Mouse (Mus musculus): ENCODE data around the gene Ttc28.

Gene Ttc28

DNA sequence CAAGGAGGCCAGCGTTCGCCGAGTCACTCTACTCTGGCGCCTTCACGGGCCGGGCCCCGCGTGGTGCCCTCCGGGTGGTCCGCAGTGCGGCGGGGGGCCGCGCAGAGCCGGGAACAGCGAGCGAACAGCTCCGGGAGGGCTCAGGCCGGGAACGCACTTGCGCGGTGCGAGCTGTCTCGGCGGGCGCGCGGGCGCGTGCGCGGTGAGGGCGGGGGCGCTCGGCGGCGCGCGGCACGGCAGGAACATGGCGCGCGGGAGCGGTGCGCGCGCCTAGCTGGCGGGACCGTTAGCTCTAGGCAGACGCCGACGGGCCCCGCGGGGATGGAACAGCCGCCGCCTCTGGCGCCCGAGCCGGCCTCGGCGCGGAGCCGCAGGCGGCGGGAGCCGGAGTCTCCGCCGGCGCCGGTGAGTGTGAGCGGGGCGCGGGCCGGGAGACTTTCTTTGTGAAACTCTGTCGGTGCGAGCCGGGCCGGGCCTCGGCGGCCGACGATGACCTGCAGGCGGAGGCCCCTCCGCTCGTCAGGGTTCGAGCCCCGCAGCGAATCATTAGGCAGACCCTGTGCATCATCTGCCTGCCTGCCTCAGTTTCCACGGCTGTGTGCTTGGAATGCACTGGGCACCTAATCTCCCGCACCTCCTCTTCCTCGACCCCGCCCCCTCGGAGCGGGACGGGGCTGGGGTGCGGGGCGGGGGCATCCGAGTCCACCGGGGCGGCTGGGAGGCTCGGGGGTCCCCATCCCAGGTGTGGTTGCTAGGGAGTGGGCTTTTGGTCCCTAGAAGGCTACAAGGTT is at the start of gene Ttc28:
Ttc28 (plus strand) TSS at position 220 of the 791 bp plus-strand sequence.
- peak; percentile 99 for DNase-seq

DNA sequence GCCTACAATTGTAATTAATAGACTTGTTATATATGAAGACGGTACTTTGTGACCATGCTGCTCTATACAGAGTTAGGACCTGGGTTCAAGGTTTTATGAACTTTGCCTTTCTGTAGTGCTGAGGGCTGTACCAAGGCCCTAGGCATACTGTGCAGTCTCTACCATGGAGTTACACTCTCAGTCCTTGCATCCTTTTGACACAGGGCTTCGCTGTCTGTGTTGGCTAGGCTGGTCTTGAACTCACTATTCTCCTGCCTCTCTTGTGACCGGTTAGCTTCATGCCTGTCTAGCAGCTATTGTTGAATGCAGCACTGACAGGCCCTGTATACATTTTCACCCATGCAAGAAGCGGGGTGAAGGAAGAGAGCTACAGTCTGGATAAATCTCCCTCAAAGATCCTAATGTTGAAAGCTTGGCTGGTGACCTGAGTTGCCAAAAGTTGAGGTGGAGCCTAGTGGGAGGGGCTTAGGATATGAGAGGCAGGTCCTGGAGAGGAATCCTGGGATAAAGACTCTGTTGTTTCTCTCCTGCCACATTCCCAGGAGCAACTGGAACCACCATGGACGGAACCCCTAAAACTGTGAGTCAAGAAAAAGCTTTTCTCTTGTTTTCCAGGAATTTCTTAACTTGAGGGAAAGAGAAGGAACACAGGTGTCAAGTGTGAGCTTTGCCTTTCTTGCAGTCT is 48.4 kb upstream of the Ttc28 start:
- DNase-seq = peak; percentile 67

DNA sequence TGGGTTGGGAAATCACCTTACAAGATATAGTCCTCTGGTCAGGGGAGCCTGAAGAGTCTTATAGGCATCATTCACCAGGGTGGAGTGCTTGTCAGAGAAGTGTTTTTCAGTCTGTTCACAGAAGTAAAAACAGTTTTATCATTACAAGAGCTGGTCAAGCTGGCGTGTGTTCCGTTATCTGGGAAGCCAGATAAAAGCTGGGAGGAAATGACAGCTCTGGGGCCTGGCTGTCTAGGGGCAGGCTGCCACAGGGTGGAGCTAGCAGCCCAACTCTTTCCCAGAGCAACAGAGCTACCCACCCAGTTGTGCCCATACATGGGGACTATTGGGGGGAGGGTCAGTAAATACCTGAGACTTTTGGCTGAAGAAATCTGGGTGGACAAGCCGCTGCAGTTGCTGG is 43.6 kb upstream of the Ttc28 start:
- peak; percentile 96 for DNase-seq

DNA sequence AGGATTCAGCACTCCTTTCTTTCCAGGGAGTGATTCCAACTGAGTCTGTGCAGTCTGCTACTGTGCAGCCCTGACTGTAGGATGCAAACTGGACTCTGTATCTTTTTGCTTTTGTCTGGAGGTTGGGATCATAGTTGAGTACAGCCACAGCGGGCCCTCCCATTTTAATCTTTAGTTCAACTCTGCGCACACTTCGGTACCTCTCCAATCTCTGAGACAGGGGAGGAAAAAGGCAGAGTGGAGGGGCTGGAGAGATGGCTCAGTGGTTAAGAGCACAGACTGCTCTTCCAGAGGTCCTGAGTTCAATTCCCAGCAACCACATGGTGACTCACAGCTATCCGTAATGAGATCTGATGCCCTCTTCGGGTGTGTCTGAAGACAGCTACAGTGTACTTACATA is 41.6 kb upstream of the Ttc28 start:
- DNase-seq = peak; percentile 76

DNA sequence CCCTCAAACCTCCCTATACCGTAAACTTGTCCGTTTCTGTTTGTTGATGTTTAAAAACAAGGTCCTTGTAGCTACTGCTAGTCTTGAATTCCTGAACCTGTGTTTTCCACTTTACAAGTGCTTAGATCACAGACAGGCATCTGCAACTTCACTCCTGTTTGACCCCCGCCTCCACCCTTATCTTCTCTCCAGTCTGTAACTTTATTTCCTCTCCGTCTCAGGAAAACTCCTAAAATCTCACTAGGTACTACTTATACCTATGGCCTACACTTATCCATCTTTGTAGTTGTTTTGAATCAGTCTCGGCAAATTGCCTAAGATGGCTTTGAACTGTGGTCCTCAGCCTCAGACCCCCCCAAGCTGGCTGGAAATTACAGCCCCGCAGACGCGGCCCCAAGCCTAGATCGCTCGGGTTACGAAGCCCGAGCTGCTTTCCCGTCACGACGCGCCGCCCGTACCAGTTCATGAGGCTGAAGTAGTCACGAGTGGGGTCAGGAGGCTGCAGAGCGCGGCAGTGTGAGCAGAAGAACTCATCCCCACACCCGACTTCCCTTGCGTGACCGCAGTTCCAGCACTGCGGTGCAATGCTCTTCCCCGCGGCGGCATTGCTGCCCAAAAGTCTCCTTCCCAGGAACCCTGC is 40.4 kb upstream of the Ttc28 start:
- no peak for DNase-seq

DNA sequence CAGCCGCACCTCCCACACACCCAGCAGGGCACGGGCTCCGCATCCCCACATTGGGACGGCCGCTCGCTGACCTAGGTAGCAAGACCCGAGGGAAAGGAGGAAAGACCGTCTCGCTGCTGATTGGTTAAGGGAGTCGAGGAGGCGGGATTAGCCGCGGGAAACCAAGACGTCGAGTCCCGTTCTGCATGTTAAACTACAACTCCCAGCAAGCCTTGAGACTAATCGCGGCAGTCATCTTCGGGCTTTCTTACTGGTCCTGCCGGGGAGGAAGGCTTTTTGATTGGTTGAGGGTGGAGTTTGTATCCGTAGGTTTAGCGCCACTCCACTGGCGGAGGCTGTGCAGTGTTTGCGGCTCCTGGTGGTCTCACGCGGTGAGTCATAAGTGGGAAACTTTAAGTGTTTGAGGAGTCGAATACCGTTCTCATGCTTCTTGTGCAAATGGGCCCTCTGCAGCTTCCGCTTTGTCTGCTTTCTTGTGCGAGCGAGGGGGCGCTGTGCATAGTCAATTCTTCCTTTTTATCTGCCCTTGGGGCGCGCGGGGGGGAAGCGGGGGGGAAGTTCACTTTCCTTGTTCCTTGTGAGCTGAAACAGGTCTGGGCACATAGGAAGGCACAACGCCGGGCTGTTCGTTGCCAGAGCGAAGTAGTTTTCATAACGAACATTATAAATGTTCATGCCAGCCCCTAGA is 39.8 kb upstream of the Ttc28 start, which contains the start of the genes Hscb and Chek2:
Hscb (minus strand) TSS at position 100 of the 688 bp plus-strand sequence.
Chek2 (plus strand) TSS at position 302 of the 688 bp plus-strand sequence.
- DNase-seq = peak; percentile 100

DNA sequence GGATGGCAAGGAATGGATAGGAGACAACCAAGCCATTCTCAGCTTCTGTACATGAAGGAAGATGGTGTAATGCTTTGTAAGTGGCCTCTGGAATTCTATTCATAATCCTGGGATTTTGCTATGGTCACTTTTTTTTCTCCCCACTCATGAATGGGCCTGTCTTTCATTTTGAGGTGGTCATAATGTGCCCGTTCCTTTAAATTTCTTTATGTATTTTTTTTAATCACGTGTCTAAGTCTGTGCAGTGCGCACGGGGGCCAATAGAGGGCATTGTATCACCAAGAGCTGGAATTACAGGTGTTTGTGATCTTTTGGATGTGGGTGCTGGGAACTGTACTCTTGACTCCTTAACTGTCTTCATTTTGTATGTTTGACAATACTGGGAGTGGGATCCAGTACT is 39.1 kb upstream of the Ttc28 start:
- peak; percentile 90 for DNase-seq

DNA sequence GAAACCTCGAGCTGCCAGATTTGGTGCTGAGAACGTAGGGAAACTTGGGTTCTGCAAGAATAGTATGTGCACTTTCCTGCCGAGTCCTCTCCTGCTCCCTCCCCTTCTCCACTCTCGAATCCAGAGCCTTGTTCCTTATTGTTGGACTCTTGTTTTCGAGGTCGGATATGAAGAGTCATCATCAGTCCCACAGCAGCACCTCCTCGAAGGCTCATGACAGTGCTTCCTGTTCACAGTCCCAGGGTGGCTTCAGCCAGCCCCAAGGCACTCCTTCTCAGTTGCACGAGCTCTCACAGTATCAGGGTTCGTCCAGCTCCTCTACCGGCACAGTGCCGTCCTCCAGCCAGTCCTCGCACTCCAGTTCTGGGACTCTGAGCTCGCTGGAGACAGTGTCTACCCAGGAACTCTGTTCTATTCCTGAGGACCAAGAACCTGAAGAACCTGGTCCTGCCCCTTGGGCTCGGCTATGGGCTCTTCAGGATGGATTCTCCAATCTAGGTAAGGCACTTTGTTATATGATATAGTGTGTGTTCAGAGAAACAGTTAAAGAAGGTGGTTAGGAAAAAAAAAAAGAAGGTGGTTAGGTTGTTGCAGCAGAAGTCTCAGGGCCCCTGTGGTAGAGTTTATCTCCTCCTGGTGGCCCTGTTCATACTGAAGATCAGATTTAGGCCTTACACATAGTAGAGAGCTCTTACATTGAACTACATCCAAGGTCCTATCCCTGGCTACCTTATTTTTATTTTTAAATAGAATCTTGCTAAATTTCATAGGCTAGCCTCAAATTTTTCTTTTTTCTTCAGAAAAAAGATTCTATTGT is 38.3 kb upstream of the Ttc28 start:
- peak; percentile 90 for DNase-seq

DNA sequence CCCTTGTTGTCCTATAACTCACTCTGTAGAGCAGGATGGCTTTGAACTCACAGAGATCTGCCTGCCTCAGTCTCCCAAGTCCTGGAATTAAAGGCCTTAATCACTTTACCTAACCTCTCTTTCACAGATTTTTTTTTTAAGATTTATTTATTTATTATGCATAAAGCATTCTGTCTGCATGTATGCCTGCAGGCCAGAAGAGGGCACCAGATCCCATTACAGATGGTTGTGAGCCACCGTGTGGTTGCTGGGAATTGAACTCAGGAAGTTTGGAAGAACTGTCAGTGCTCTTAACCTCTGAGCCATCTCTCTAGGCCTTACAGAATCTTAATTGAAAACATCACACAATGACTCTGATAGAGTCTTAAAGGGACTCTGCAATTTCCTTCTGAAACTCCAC is 26.6 kb upstream of the Ttc28 start:
- peak; percentile 35 for DNase-seq

DNA sequence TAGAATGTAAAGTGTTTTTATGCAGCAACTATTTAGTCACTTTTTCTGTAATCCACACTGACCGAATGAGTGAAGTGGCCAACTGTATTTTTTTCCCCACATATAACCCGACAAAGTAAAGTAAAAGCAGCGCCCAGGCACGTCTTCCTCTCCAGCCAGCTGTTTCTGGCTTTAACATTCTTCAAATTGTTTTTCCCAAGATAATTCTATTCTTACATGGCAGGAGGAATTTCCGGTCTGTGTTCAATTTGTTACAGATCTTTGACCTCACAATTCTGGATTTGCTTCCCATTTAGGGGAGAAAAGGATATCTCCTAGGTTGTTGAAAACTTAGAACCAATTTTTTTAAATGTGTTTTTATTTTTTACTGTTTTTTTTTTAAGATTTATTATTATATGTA is 22.5 kb upstream of the Ttc28 start:
- peak; percentile 93 for DNase-seq

DNA sequence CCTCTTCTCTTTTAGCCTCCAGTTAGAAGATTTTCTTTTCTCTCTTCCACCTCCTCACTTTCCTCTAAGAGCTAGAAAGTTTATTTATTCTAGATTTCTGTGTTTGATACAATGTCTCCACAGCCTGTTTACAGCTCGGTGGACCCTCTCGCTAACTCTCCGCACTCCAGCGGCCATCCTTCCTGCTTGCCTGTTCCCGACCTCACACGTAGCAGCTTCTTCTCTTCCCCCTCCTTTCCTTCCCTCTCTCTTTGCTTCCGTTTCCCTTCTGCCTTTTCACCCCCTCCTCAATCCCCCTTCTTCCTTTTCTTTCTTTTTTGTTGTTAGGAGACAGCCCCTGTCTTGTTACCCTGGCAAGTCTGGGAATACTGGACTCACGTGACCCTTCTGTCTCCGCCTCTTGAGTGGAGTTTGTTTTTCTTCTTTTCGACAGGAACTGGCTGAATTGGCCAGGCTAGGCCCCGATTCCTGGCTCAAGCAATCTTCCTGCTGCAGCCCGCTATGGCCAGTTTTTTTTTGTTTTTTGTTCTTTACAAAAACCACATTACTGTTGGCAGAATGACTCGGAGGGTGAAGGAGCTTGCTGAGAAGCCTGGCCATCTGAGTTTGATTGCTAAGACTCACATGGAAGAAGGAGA is 20.5 kb upstream of the Ttc28 start:
- peak; percentile 99 for DNase-seq

DNA sequence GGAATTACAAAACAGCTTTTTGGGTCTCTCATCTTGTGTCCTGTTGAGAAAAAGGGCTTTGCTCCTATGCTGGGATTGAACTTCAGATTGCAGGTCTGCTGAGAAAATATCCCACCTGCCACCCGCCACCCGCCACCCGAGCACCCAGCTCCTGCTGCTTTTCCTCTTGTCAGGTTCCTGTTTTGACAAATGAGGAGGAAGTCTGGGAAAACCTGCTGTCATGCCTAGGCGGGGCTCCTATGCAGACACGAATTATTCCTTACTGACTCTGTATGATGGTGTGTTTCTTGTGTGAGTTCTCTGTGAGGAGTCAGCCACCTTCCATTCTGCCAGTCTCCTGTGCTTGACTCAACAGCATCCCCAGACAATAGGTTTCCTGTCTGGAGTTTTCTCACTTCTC is 19.2 kb upstream of the Ttc28 start:
- peak; percentile 92 for DNase-seq

DNA sequence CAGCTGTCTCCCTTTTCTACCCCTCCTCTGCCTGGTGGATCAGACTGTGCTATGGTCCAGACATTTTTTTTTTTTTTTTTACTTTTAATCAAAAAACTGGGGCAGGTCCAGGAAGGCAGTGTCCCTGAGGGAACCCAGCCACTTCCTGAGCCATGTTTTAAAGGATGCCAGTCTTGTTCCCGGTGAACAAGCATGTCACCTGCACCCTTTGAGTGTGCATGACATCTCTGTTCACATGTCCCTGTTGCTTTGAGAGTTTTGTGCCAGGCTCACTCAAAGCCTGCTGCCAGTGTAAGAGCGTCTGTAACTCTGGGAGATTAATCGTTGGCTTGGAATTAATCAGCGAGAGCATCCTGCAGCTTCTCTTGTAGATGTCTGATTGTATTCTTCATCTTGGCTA is 11.1 kb upstream of the Ttc28 start:
- no peak for DNase-seq

DNA sequence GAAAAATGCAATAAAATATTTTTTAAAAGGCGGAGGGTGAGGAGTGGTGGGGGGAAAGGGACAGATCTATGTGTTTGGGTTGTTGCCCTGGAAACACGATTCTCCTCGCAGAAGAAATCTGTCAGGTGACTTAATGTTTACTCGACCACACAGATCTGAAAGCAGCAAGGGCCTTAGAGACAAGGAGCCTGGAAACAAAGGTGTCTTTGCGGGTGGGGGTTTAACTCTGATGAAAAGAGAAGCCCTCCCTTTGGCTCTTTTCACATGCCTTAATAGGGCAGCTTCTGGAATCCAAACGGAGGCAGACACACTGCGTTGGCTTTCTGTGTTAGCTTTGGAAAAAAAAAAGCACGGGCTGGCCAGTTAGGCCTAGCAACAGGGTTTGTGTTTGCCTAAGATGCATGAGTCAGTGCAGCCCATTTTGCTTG is 10.3 kb upstream of the Ttc28 start:
- DNase-seq = peak; percentile 94

DNA sequence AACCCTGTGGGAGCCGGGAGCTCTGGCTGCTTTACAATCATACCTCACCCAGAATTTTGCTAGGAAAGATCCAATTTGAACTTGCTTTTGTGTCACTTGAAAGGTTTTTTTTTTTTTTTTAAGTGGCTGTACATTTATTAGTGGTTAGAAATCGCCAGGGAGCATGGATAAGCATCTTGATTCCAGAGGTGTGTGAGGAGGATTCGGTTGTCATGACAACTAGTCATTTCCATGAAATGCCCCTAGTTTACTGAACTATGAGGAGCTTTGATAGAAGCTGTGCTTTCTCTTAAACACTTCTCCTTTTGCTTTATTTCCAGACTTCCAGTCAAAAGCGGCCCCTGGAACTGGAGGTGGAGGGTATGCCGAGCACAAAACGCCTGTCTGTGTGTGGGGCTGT is 6.4 kb upstream of the Ttc28 start:
- peak; percentile 15 for DNase-seq

DNA sequence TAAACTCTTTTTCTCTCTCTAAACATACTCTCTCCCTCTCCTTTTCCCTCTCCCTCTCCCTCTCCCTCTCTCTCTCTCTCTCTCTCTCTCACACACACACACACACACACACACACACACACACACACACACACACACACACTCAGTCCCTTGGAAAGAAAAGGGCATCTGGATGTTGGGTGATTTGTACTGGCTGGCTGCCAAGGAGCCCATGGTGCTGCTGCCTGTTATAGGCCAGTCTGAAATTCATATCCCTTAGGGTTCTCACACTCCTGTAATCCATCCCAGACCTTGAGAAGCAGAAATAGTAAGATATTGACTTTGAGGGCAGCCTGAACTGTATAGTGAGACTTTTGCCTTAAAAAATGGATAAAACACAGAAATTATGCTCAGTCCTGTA is 4.9 kb upstream of the Ttc28 start:
- peak; percentile 73 for DNase-seq

DNA sequence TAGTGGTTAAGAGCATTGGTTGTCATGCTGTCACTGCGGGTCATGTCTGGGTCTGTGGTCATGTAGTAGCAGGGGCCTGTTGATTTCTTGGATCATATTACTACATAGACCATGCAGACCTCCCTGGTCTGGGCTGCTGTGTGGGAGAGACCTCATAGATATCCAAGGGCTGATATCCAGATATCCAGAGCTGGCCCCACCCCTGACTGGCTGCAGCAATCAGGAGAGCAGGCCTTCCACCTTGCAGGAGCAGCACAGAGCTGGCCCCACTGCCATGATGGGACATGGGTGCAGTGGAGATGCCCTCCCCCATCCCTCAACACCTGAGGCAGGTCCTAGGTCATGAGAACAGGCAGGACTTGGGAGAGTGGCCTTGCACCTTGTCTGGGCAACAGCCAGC is 4.3 kb upstream of the Ttc28 start:
- DNase-seq = peak; percentile 85

DNA sequence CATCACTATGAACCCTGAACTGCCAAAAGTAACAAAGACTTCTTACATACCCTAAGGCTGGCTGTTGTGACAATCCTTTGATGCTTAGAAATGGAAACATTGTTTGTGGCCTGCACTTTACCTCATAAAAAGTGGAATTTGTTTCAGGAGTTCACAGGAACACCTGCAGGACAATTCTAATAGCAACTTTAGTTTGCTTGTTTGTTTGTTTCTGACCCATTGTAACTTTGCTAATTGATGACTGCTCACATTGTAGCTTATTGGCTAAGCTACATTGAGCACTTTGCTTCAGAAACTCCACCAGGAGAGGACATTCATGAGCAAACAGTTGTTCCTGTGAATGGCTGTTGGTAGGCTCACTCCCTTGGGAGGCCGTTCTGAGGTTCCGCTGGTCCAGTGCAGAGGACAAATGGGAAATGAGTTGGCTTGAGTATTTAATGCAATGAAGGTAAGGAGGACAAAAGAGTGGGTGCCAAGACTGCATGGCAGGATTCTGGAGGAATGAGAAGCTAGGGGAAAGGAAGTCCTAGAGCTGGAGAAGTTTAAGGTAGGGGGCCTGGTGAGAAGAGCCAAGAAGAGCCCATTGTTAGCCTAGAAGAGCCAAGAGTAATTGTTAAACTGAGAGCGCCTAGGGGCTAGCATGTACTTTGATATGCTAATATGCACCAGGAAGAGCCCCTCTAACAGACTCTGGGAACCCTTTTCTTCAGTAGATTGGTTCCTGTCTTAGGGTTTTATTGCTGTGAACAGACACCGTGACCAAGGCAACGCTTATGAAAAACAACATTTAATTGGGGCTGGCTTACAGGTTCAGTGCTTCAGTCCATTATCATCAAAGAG is 1.7 kb upstream of the Ttc28 start:
- DNase-seq = peak; percentile 48

DNA sequence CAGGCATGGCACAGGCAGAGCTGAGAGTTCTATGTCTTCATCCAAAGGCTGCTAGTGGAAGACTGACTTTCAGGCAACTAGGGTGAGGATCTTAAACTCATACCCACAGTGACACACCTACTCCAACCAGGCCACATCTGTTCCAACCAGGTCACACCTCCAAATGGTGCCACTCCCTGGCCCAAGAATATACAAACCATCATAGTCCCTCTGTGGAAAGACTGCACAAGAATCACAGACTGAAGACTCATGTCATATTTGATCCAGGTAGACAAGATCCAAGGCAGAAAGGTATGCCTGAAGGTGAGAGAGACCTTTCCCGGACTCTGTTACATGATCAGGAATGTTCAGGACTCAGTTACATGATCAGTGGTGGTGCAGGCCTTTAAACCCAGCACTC is 1.1 kb upstream of the Ttc28 start:
- peak; percentile 87 for DNase-seq

DNA sequence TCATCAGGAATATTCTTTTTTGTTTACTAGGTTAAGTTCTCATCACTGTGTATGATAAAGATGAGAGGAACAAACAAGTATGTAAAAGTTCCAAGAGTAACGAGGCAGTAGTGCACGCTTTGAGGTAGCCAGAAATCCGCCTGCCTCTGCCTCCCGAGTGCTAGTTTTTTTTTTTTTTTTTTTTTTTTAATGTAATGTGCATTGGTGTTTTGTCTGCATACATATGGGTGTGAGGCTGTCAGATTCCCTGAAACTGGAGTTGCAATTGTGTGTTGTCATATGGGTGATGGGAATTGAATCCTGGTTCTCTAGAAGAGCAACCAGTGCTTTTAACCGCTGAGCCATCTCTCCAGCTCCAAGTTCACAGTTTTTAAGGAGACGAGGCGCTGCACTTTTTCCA is 561 bp upstream of the Ttc28 start:
- DNase-seq = no peak

DNA sequence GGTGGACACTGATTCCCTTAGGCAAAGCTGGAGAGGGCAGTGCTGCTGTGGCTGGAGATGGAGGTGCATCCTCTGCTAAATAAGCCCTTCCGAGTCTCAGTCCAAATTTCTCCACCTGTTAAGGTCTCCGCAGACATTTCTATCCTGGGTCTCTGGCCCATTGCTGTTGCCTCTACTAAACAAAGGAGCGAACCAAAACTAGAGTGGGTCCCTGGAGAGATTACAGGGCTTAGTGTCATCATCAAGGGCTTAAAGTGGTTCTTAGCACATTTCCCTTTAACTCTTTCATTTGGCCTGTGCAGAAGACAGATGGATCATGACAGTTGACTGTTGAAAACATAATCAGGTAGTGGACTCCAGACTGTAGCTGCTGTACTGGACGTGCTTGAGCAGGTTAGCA is 9.0 kb downstream of the Ttc28 start:
- peak; percentile 52 for DNase-seq
